Mouse (Mus musculus) ES-Bruce4 (cell line): ENCODE measurements around the gene Abat.

ENCODE experiments used
- CTCF ChIP-seq: IDR thresholded peaks from one replicate; pipeline ENCODE4 v1.8.1; 2011; ENCODE audit warnings: low read depth, low read length
- POLR2A ChIP-seq: IDR thresholded peaks from one replicate; pipeline ENCODE4 v1.8.1; 2011; ENCODE audit warnings: low read length; ENCODE audit not compliant: insufficient read depth

GRCm38 (mm10) chr16:8643855-8644254 is 130.6 kb downstream of the Abat start:
- TF ChIP-seq CTCF (peak; percentile 80), POLR2A (no peak)
